Mouse (Mus musculus) spleen, postnatal 14 days (tissue): ENCODE data around the gene Srgap3.

ENCODE experiments used
- DNase-seq, 2 experiments: peaks; one replicate each; pipeline ENCODE4 v3.0.0; 2021 to 2022; ENCODE audit warnings: low spot score in 2 of 2

Srgap3 gene

DNA sequence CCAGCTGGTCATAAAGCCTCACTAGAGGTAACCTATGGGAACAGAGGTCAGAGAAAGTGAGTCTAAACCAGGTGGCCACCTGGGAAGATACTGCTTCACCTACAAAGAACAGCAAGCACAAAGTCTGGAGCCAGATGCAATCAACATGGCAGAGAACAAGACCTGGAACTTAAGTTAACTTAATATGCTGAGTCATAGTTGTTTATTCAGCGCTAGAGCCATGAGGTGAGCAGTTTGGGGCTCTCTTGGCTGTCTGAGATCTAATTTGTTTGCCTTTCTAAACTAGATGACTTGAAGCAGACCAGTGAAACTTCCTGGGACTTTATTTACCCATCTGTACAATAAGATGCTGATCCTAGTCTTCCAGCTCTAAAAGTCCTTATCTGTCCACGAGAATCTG lies 263.0 kb downstream of the Srgap3 start:
- no peak for DNase-seq
